Mouse (Mus musculus) c-Kit-positive CD71-positive TER-119-positive erythroid progenitor cells, embryonic 14.5 days (primary cell): ENCODE data around the gene Brk1.

Experiments used
- DNase-seq: peaks from one replicate; pipeline ENCODE4 v3.0.0-alpha.2; 2013; ENCODE audit warnings: low spot score

Gene Brk1

GRCm38 (mm10) chr6:113623941-113624751 is 19.6 kb downstream of the Brk1 start, which contains the start of gene Vhl:
Gene Vhl (plus strand): TSS chr6:113623959.
- DNase-seq = peak; percentile 74

GRCm38 (mm10) chr6:113624989-113625770 is 20.6 kb downstream of the Brk1 start:
- no peak for DNase-seq

- no peak for DNase-seq
These were observed 25.8 kb downstream of the Brk1 start for GRCm38 (mm10) chr6:113630322-113630721.

GRCm38 (mm10) chr6:113632863-113633262 is 28.3 kb downstream of the Brk1 start:
- no peak for DNase-seq

GRCm38 (mm10) chr6:113638302-113639040 is 33.9 kb downstream of the Brk1 start, which contains the start of gene Irak2:
Gene Irak2 (plus strand): TSS chr6:113638467.
- DNase-seq = peak; percentile 91

- no peak for DNase-seq
These were observed 34.6 kb downstream of the Brk1 start for GRCm38 (mm10) chr6:113639201-113639600.

- no peak for DNase-seq
These were observed 38.0 kb downstream of the Brk1 start for GRCm38 (mm10) chr6:113642605-113643004.

GRCm38 (mm10) chr6:113643021-113643420 is 38.4 kb downstream of the Brk1 start:
- no peak for DNase-seq

- no peak for DNase-seq
These were observed 39.4 kb downstream of the Brk1 start for GRCm38 (mm10) chr6:113643967-113644366.

GRCm38 (mm10) chr6:113644808-113645207 is 40.2 kb downstream of the Brk1 start:
- no peak for DNase-seq

GRCm38 (mm10) chr6:113649346-113650196 is 45.0 kb downstream of the Brk1 start:
- DNase-seq = no peak

GRCm38 (mm10) chr6:113650197-113650640 is 45.6 kb downstream of the Brk1 start:
- DNase-seq = no peak

GRCm38 (mm10) chr6:113651626-113652025 is 47.1 kb downstream of the Brk1 start:
- peak; percentile 53 for DNase-seq

GRCm38 (mm10) chr6:113653551-113653950 is 49.0 kb downstream of the Brk1 start:
- no peak for DNase-seq

- no peak for DNase-seq
These were observed 49.5 kb downstream of the Brk1 start for GRCm38 (mm10) chr6:113654102-113654501.

GRCm38 (mm10) chr6:113654753-113655397 is 50.3 kb downstream of the Brk1 start:
- no peak for DNase-seq

GRCm38 (mm10) chr6:113655475-113655874 is 50.9 kb downstream of the Brk1 start:
- no peak for DNase-seq

- no peak for DNase-seq
These were observed 52.3 kb downstream of the Brk1 start for GRCm38 (mm10) chr6:113656847-113657246.

GRCm38 (mm10) chr6:113658226-113658625 is 53.7 kb downstream of the Brk1 start:
- DNase-seq = no peak

- no peak for DNase-seq
These were observed 55.3 kb downstream of the Brk1 start for GRCm38 (mm10) chr6:113659648-113660491.
